Mouse (Mus musculus) lung, postnatal 0 days (tissue): Measurements from ENCODE around the gene Adgrl3.

ENCODE experiments used
- CTCF ChIP-seq: IDR thresholded peaks from 2 replicates; pipeline ENCODE4 v1.5.1; 2016; ENCODE audit warnings: antibody characterized with exemption, mild to moderate bottlenecking
- EP300 ChIP-seq: IDR thresholded peaks from 2 replicates; pipeline ENCODE4 v1.6.1; 2016; ENCODE audit warnings: antibody characterized with exemption, mild to moderate bottlenecking, control low read depth

DNA sequence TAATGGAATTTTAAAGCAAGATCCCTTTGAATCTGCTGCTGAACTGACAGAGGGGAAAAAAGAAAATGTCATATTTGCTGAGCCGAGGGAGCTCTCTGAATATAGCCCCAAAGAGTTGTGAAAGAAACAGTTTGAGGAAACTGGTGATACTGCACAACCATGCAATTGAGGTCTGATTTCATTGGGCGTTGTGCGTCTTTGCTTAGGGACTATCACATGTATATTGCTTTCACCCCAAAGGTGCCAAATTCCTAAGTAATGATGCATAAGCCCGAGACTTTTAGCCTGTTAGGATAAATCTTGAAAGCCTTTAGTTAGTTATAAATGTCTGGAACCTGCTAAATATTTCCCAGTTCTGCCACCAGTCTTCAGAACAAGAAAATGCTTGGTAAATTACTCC is 594.7 kb downstream of the Adgrl3 start:
- TF ChIP-seq EP300 = no peak
- TF ChIP-seq CTCF = no peak
